Mouse (Mus musculus): ENCODE results near the gene Luc7l3. TPM values are rescaled to one million over a fixed set of nuclear protein-coding genes. Genes with fewer than 3 reads are reported as not detected.

The Luc7l3 gene
- polyA plus RNA-seq, 1 experiment from 2014 or later: 133 TPM

DNA sequence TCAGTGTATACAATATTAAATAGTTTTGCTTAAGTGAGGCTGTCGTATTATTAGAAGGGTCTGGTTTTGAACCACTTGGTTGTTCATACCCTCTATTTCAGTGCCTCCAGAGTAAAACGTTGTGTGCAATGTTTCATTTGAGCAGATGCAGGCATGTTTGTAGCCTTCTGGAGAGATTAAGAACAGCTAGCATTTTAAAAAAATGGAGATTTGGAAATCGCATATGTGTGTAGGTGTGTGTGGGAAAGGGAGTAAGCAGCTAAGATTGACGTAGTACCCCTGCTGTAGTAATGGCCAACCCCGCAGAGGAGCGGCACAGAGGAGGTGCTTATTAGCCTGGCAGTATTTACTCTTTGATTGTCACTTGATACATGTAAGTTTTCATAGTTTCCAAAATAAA lies 10.9 kb upstream of the Luc7l3 start:
- Histone ChIP-seq H3K27ac (no peak overlapping the region), H3K4me3 (no peak overlapping the region), H3K27me3 (no peaks in the 10 kb centered on the region), H3K36me3 (peaks cover 37% of the 10 kb centered on the region), H3K9ac (no peak overlapping the region), H3K9me3 (no peaks in the 10 kb centered on the region), H3K4me2 (replicated peaks) (no peak overlapping the region), H3K4me1 (peaks cover 21% of the 10 kb centered on the region)
- 91% methylated on average over 6 of the region's 6 CpGs for WGBS
- ATAC-seq (ENCODE audit: low FRiP score, low read depth): no peak

DNA sequence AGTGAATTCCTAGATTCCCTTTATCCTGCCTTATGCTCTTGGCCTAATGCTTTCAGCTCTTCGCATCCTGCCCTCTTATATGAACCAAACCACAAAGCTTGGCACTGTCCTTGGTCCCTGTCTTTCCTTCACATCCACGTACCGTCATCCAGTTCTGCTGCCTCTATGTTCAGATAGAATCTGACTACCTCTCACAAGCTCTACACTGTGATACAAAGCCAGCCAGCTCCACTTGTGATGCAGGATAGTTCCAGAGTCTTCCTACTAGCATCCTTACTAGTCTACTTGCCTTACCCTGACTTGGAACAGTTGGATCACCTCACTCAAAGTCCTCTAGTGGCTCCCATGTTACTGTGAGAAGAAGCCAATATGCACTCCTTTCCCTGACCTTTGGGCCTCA lies 8.4 kb upstream of the Luc7l3 start:
- H3K4me2 ChIP-seq (replicated peaks): peak overlapping the region; percentile 70; the same call in 1 of the 2 replicates
- 89% methylated on average over 3 of the region's 3 CpGs for WGBS
- H3K4me3 ChIP-seq: no peak overlapping the region

DNA sequence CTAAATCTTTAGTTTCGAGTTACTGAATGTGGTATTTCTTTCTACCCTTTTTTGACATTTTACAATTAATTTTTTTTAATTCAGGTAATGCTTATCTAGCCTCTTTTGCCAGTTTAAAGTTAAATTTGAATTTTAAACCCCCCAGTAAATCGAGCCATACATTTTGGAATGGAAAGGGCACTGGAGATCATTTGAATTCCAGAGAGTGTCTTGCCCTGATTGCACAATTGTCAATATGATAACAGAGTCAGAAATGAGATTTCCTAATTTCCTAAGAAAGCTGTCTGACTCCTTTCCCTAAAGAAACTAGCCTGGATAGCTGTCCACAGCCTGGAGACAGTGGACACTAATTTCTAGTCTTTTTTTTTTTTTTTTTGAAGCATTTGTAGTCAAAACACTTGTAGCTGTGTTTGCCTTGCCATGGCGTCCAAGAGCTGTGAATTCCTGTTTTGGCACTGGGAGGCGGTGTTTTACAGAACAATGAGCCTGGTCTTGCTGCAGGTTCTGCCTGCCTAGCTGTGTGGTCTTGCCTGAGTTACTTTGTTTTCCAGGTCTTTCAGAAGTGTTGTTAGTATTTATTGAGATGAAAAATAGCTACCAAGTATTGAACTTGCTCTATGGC lies 7.6 kb upstream of the Luc7l3 start:
- Histone ChIP-seq H3K27me3 (no peaks in the 10 kb centered on the region), H3K27ac (no peak overlapping the region), H3K4me1 (peaks cover 27% of the 10 kb centered on the region), H3K4me2 (replicated peaks) (peak overlapping the region; percentile 70), H3K4me3 (0 out of 2 replicates have a peak overlapping the region, but pooled peaks have one; percentile 77), H3K36me3 (peaks cover 10% of the 10 kb centered on the region), H3K9ac (no peak overlapping the region), H3K9me3 (no peaks in the 10 kb centered on the region)
- 53% methylated on average over 4 of the region's 4 CpGs for WGBS
- ATAC-seq (ENCODE audit: low FRiP score, low read depth): no peak

More for the DNA sequence above, 8.4 kb upstream of the Luc7l3 start:
- no peak overlapping the region for H3K27ac ChIP-seq
- H3K4me1 ChIP-seq: peaks cover 27% of the 10 kb centered on the region
- no peaks in the 10 kb centered on the region for H3K27me3 ChIP-seq
- H3K9me3 ChIP-seq: no peaks in the 10 kb centered on the region
- ATAC-seq (ENCODE audit: low FRiP score, low read depth): no peak
- no peak overlapping the region for H3K9ac ChIP-seq
- H3K36me3 ChIP-seq: peaks cover 16% of the 10 kb centered on the region

DNA sequence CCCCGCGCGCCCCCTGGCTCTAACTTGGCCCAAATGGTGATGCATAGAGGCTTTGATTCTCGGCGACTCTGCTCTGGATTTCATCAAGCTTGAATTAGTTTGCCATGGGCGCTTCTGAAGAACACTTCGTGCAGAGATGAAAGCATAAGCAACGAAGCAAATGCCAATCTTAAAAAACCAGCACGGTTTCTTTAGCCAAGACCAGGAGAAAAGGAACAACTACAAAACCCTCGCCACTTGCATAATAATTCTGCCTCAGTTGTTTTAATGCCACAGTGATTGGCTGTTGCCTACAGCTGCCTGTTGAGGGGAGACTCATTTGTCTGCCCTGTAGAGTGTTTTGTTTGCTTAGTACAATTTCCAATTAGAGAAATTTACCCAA lies 6.8 kb upstream of the Luc7l3 start:
- peak overlapping the region; percentile 70 for H3K4me2 ChIP-seq (replicated peaks)
- peaks cover 27% of the 10 kb centered on the region for H3K4me1 ChIP-seq
- H3K9ac ChIP-seq: peak overlapping the region; percentile 93
- no peaks in the 10 kb centered on the region for H3K9me3 ChIP-seq
- H3K27me3 ChIP-seq: no peaks in the 10 kb centered on the region
- no peak for ATAC-seq (ENCODE audit: low FRiP score, low read depth)
- 2% methylated on average over 10 of the region's 10 CpGs for WGBS
- H3K27ac ChIP-seq: peak overlapping the region; percentile 98
- peak overlapping the region; percentile 77 for H3K4me3 ChIP-seq
- H3K36me3 ChIP-seq: peaks cover 4% of the 10 kb centered on the region; the same call in 1 of the 2 replicates

DNA sequence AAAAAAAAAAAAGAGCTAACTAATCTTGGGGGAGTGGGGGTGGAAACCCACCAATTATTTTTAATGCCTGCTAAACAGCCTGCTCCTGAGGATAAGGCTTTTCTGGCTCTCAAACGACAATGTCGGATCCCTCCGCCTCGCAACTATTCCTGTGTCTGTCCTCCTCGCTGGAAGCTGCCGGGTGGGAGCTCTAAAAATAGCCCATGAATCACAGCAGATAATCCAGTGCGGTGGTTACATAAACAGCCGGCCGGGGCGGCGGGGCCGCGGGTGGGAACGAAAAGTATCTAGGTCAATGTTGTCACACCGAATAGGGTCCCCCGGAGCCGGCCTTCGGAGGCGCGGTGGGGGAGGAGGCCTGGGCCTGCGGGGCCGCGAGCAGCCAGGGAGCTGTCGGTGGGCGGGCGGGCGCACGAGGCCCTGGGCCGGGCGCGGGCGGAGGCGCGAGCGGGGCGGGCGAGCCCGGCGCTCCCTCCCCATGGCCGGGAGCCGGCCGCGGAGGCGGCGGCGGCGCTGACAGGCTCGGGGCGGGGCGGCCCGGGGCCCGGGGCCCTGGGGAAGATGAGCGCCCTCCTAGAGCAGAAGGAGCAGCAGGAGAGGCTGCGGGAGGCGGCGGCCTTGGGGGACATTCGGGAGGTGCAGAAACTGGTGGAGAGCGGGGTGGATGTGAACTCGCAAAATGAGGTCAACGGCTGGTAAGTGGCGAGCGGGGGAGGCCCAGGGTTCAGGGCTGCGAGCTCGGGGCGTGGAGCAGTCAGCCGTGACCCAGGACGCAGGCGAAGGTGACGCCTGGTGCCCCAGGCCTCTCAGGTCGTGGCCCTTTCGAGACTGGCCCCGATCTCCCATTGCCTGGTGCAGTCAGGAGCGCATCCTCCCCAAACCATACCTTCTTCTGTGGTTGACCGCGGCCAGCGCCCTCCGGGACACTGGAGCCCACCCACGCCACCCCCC lies 6.2 kb upstream of the Luc7l3 start, which contains the start of gene Ankrd40:
Gene Ankrd40, plus strand, starts transcription at position 309 of the 951 bp plus-strand sequence.
- WGBS: under 1% methylated on average over 70 of the region's 78 CpGs
- ATAC-seq (ENCODE audit: low FRiP score, low read depth): peak; percentile 89
- H3K4me1 ChIP-seq: peaks cover 27% of the 10 kb centered on the region

DNA sequence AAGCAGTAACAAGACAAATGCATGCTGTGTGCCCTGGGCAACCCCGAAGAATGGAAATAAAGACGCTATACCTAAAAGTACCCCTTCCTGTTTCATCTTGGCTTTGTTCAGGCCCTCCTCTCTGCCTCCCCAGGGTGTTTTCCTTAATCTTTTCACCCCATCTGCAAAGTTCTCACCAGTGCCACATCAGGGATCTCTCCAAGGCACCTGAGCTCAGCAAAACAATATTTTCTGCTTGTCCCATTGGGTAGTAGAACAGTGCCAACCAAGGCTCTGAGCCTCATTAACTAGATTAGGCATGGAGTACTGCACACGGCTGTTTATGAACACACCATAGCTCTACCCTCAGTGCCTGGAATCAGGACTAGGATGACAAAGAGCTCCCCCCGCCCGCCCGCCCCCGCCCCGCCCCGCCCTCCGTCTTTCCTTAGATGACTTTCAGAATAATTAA lies 5.2 kb upstream of the Luc7l3 start:
- Histone ChIP-seq H3K27ac (peak overlapping the region; percentile 67), H3K27me3 (no peaks in the 10 kb centered on the region), H3K4me2 (replicated peaks) (peak overlapping the region; percentile 70), H3K9ac (peak overlapping the region; percentile 39; the same call in 1 of the 2 replicates), H3K4me1 (peaks cover 35% of the 10 kb centered on the region), H3K4me3 (peak overlapping the region; percentile 77), H3K36me3 (peaks cover 3% of the 10 kb centered on the region; the same call in 1 of the 2 replicates), H3K9me3 (no peaks in the 10 kb centered on the region)
- no peak for ATAC-seq (ENCODE audit: low FRiP score, low read depth)
- 7% methylated on average over 10 of the region's 10 CpGs for WGBS

More for the DNA sequence above, 6.2 kb upstream of the Luc7l3 start, which contains the start of gene Ankrd40:
- peaks cover 3% of the 10 kb centered on the region; the same call in 1 of the 2 replicates for H3K36me3 ChIP-seq
- peak within 1 kb of the TSS; percentile 93 for H3K9ac ChIP-seq
- H3K4me2 ChIP-seq (replicated peaks): peak within 1 kb of the TSS; percentile 70
- H3K27ac ChIP-seq: peak within 1 kb of the TSS; percentile 98
- peak within 1 kb of the TSS; percentile 77 for H3K4me3 ChIP-seq
- H3K27me3 ChIP-seq: no peaks in the 10 kb centered on the region
- no peaks in the 10 kb centered on the region for H3K9me3 ChIP-seq

DNA sequence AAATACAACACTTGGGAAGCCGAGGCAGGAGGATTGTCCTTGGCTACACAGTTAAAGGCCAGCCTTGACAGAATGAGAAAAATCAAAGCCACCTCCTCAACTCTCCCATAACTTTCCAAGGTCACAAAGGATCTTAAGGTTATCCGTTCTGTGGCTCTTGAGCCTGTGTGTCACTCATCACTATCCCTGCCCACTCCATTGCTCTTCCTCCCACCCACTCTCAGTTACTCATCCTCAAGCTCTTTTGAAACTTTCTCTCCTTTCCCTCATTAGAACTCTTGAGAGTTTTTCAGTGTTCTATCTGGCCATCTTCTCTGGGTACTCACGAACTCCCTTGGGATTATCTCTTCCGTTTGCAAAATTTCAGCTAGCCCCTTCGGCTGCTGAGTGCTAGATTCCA lies 2.8 kb upstream of the Luc7l3 start:
- H3K9me3 ChIP-seq: no peaks in the 10 kb centered on the region
- no peak overlapping the region for H3K9ac ChIP-seq
- ATAC-seq (ENCODE audit: low FRiP score, low read depth): no peak
- 90% methylated on average over 5 of the region's 5 CpGs for WGBS
- no peak overlapping the region for H3K4me3 ChIP-seq
- peaks cover 33% of the 10 kb centered on the region for H3K4me1 ChIP-seq
- H3K4me2 ChIP-seq (replicated peaks): no peak overlapping the region
- no peaks in the 10 kb centered on the region for H3K27me3 ChIP-seq
- no peaks in the 10 kb centered on the region for H3K36me3 ChIP-seq
- H3K27ac ChIP-seq: no peak overlapping the region

DNA sequence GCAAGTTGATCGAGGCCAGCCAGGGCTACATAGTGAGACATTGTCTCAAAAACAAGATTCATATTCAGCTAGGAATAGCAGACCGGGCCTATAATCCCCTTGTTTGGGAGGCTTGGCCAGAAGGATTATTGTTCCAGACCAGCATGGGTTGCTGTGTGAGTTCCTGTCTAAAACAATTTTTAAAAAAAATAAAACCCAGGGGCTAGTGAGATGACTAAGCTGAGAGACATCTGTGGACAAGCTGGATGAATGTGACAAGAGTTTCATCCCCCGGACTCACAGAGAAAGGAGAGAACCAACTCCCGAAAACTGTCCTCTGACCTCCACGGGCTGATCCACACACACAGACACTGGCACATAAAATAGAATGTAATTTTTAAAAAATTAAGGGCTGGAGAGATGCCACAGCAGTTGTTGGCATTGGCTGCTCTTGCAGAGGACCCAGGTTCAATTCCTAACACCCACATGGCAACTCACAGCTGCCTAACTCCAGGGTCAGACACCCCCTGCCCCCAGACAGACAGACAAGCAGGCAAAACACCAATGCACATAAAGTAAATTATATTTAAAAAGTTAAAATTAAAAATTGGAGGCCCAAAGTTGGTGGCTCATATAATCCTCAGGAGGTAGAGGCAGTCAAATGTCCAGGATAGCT lies 1.6 kb upstream of the Luc7l3 start:
- Histone ChIP-seq H3K36me3 (peaks cover 6% of the 10 kb centered on the region; the same call in 1 of the 2 replicates), H3K4me2 (replicated peaks) (no peak overlapping the region), H3K4me1 (peaks cover 24% of the 10 kb centered on the region), H3K9me3 (no peaks in the 10 kb centered on the region), H3K4me3 (no peak overlapping the region), H3K27ac (no peak overlapping the region), H3K9ac (no peak overlapping the region), H3K27me3 (no peaks in the 10 kb centered on the region)
- no peak for ATAC-seq (ENCODE audit: low FRiP score, low read depth)
- WGBS: 85% methylated on average over 5 of the region's 5 CpGs

DNA sequence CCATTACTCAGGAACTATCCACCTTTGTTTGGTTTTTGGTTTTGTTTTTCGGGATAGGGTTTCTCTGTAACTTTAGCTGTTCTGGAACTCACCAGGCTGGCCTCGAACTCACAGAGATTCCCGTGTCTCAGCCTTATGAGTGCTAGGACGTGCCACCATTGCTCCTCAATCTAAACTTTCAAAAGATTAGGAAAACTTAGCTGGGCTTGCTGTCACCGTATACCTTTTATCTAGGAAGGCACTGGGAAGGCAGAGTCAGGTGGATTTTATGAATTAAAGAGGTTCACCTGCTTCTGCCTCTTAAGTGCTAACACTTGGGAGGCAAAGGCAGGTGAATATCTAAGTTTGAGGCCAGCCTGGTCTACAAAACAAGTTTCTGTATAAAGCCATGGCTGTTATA lies 848 bp upstream of the Luc7l3 start:
- H3K27ac ChIP-seq: peak overlapping the region; percentile 98
- peak overlapping the region; percentile 67 for H3K4me2 ChIP-seq (replicated peaks)
- WGBS: 42% methylated on average over 5 of the region's 5 CpGs
- no peak for ATAC-seq (ENCODE audit: low FRiP score, low read depth)
- peak overlapping the region; percentile 99 for H3K9ac ChIP-seq
- H3K36me3 ChIP-seq: peaks cover 9% of the 10 kb centered on the region
- peak overlapping the region; percentile 98 for H3K4me3 ChIP-seq
- peaks cover 32% of the 10 kb centered on the region for H3K4me1 ChIP-seq
- H3K27me3 ChIP-seq: no peaks in the 10 kb centered on the region
- H3K9me3 ChIP-seq: no peaks in the 10 kb centered on the region

DNA sequence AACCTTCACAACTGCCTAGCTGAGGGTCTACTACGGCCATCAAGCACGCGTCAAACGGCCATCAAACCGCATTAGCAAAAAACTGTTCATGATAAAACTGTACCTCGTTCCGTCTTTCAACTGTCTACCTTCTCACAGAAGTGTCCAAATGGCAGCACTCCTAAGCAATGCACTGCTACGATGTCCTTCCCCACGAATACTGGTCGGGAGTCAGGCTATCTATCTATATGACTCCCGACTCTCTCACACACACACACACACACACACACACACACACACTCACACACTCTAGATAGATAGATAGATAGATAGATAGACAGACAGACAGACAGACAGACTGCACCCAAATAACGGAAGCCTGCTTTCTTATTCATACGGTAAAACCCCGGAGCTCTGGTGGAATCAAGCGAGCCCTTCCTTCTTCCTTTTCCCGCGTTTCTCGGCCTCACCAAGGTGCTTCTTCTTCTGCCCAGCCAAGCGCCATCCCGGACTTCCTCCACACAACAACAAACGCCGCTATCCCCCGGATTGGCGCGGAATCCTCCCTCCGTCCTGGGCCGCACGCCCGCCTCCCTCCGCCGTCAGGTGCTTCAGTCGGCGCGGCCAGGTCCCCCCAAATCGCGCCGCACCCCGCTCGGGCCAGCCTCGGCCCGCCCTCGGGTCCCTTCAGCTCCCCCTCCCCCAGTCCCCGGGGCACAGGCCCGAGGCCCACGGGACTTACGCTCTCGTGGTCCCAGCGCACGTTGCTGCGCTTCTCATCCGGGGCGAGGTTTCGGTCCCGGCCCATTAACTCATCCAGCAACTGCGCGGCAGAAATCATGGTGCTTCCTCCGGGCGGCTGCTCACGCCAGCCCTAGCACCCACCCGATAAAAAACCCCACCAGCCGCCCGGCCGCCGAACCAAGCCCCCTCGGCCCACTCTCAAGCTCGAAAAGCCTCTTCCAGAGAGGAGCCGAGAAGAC lies 538 bp downstream of the Luc7l3 start:
- under 1% methylated on average over 67 of the region's 67 CpGs for WGBS
- Histone ChIP-seq H3K27me3 (no peaks in the 10 kb centered on the region), H3K4me1 (peaks cover 38% of the 10 kb centered on the region), H3K4me3 (peak overlapping the region; percentile 98), H3K4me2 (replicated peaks) (peak overlapping the region; percentile 67), H3K36me3 (peaks cover 9% of the 10 kb centered on the region), H3K9ac (peak overlapping the region; percentile 99), H3K27ac (peak overlapping the region; percentile 98), H3K9me3 (no peaks in the 10 kb centered on the region)
- peak; percentile 63 for ATAC-seq (ENCODE audit: low FRiP score, low read depth)

DNA sequence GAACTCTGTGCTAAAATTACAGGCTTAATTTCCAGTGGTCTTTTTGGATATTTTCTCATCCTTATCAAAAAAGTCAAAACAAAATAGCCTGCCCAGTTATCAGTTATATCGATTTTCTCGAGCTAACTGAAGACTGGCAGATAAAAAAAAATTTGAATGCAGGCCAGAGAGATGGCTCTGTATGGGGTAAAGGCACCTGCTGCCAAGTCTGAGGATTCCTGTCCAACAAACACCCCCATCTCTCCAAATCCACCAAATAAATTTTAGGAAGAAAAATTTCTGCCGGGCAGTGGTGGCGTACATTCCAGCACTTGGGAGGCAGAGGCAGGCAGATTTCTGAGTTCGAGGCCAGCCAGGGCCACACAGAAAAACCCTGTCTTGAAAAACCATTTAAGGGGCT lies 3.7 kb downstream of the Luc7l3 start:
- Histone ChIP-seq H3K36me3 (peaks cover 12% of the 10 kb centered on the region), H3K4me2 (replicated peaks) (no peak overlapping the region), H3K9me3 (no peaks in the 10 kb centered on the region), H3K27ac (no peak overlapping the region), H3K4me1 (peaks cover 59% of the 10 kb centered on the region), H3K4me3 (no peak overlapping the region), H3K9ac (no peak overlapping the region), H3K27me3 (no peaks in the 10 kb centered on the region)
- ATAC-seq (ENCODE audit: low FRiP score, low read depth): no peak
- 94% methylated on average over 5 of the region's 5 CpGs for WGBS
